Mouse (Mus musculus) MEL (cell line): ENCODE measurements around the gene Ldah.

Experiments used
- E2F4 ChIP-seq: IDR thresholded peaks from 2 replicates; pipeline ENCODE4 v1.6.1; 2011; ENCODE audit warnings: low read depth, low read length, improper control_type of control experiment, borderline replicate concordance
- EP300 ChIP-seq, 2 experiments: IDR thresholded peaks; 2 replicates each; pipeline ENCODE4 v1.6.1; 2011; ENCODE audit warnings: improper control_type of control experiment in 2 of 2, low read length in 2 of 2, low read depth in 1 of 2, mild to moderate bottlenecking in 1 of 2
- GATA1 ChIP-seq: IDR thresholded peaks from 2 replicates; pipeline ENCODE4 v1.6.1; 2011; ENCODE audit warnings: low read depth, low read length, improper control_type of control experiment
- HCFC1 ChIP-seq: IDR thresholded peaks from 2 replicates; pipeline ENCODE4 v1.6.1; 2012; ENCODE audit warnings: low read depth, mild to moderate bottlenecking, inconsistent platforms, low read length, improper control_type of control experiment, moderate library complexity
- MEF2A ChIP-seq: IDR thresholded peaks from 2 replicates; pipeline ENCODE4 v1.6.1; 2014; ENCODE audit warnings: low read depth, mild to moderate bottlenecking, inconsistent platforms, low read length, improper control_type of control experiment; ENCODE audit not compliant: poor library complexity, insufficient replicate concordance, severe bottlenecking; ENCODE audit errors: extremely low read depth
- NELFE ChIP-seq: IDR thresholded peaks from 2 replicates; pipeline ENCODE4 v1.6.1; 2011; ENCODE audit warnings: low read depth, low read length, improper control_type of control experiment
- NRF1 ChIP-seq: IDR thresholded peaks from 2 replicates; pipeline ENCODE4 v1.6.1; 2014; ENCODE audit warnings: low read depth, mild to moderate bottlenecking, inconsistent platforms, low read length, improper control_type of control experiment, moderate library complexity; ENCODE audit not compliant: poor library complexity, insufficient read depth, severe bottlenecking
- USF1 ChIP-seq: IDR thresholded peaks from 2 replicates; pipeline ENCODE4 v1.6.1; 2014; ENCODE audit warnings: low read depth, mild to moderate bottlenecking, inconsistent platforms, low read length, improper control_type of control experiment, moderate library complexity

- TF ChIP-seq EP300 (IDR thresholded peaks at IDR 0.05; ENCODE audit: low read depth in 1 of 2, low read length in 2 of 2) (no peak), USF1 (no peak), HCFC1 (no peak), MEF2A (no peak), GATA1 (no peak), E2F4 (no peak), NRF1 (no peak), NELFE (no peak)
Observed at GRCm38 (mm10) chr12:8321506-8321905, 113.6 kb downstream of the Ldah start.
